Mouse (Mus musculus): ENCODE results near the gene Unc13c.

DNA sequence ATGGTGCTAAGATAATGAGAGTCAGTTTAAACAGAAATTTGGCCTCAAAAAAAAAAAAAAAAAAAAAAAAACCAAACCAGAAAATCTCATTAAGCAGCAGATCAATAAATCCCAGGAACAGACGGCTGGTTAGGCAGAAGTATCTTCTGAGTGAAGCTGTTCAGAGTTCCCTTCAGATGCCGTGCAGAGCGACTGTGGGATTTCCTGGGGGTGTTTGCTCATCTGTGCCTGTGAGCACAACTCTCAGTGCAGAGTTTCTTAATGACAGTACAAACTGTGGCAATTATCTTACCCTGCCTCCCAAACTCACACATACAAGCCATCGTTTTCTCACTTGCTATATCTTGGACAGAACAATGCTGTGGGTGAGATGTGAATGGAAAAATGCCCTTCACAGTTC is 403.2 kb downstream of the Unc13c start:
- no peak for TF ChIP-seq CTCF (IDR thresholded peaks at IDR 0.05; ENCODE audit: low read depth)
- no peak for TF ChIP-seq EP300 (IDR thresholded peaks at IDR 0.05; ENCODE audit: low read depth)
